Mouse (Mus musculus) hindbrain, postnatal 0 days (tissue): ENCODE measurements around the gene Cdh13. TPM values are rescaled to one million over a fixed set of nuclear protein-coding genes. Genes with fewer than 3 reads are reported as not detected.

Source experiments
- ATAC-seq: fragments of 200-750 bp; cut with Nextera tagmentation; 2 replicates; pipeline ENCODE4 v1.8.0; 2017; ENCODE audit warnings: mild to moderate bottlenecking, moderate TSS enrichment, moderate library complexity
- DNase-seq: peaks from one replicate; pipeline ENCODE4 v3.0.0-alpha.2; 2015; ENCODE audit warnings: low spot score
- H3K27ac ChIP-seq: fragments of 300-500 bp; sonication (generic); 2 replicates; pipeline ENCODE4 v1.5.1; 2014; ENCODE audit warnings: mild to moderate bottlenecking
- H3K27me3 ChIP-seq: fragments of 300-500 bp; sonication (generic); 2 replicates; pipeline ENCODE4 v1.6.1; 2014; ENCODE audit warnings: low read length, mixed read lengths; ENCODE audit not compliant: insufficient read depth
- H3K36me3 ChIP-seq: fragments of 300-500 bp; sonication (generic); 2 replicates; pipeline ENCODE4 v1.6.1; 2014; ENCODE audit warnings: low read length, mixed read lengths; ENCODE audit not compliant: insufficient read depth
- H3K4me1 ChIP-seq: fragments of 300-500 bp; sonication (generic); 2 replicates; pipeline ENCODE4 v1.6.1; 2014; ENCODE audit warnings: antibody characterized with exemption, low read length, mixed read lengths; ENCODE audit not compliant: insufficient read depth
- H3K4me2 ChIP-seq: fragments of 300-500 bp; sonication (generic); 2 replicates; pipeline ENCODE4 v1.6.1; 2014; ENCODE audit warnings: low read depth, mild to moderate bottlenecking, low read length, moderate library complexity, mixed read lengths
- H3K4me3 ChIP-seq: fragments of 300-500 bp; sonication (generic); 2 replicates; pipeline ENCODE4 v1.5.1; 2014; ENCODE audit warnings: low read length
- H3K9ac ChIP-seq: fragments of 300-500 bp; sonication (generic); replicated peaks from 2 replicates; pipeline ENCODE4 v1.6.1; 2014; ENCODE audit warnings: mild to moderate bottlenecking, low read length, moderate library complexity, mixed read lengths
- H3K9me3 ChIP-seq: fragments of 300-500 bp; sonication (generic); 2 replicates; pipeline ENCODE4 v1.6.1; 2016; ENCODE audit warnings: low read length, mixed read lengths
- CTCF ChIP-seq: IDR thresholded peaks from 2 replicates; pipeline ENCODE4 v1.5.1; 2016; ENCODE audit warnings: antibody characterized with exemption, control low read depth, low read depth
- WGBS: fragments of 180-500 bp; shearing (Covaris S2); extraction: QIAGEN DNeasy Blood & Tissue Kit; methylation state at CpG from one replicate; pipeline ENCODE4 v1.1.7; 2014; 5-methylcytosine and 5-hydroxymethylcytosine counted together
- polyA plus RNA-seq: library from polyadenylated mRNA; unstranded; fragments of >200 nt; fragmentation: Nextera tagmentation; extraction: Ambion mirVana; gene quantifications from 2 replicates; pipeline ENCODE4 v1.2.1, GENCODE M21; 2015
- total RNA-seq: library from RNA; depleted of rRNA; stranded (reverse); fragments of >200 nt; gene quantifications from 2 replicates; pipeline ENCODE4 v1.2.3, GENCODE M21; 2014

The Cdh13 gene
- total and polyA plus RNA-seq, 2 experiments from 2014 or later: 137 to 141 TPM

- H3K4me3 ChIP-seq: no peak overlapping the region
- no peak for TF ChIP-seq CTCF
- H3K27me3 ChIP-seq: no peaks in the 10 kb centered on the region
- no peaks in the 10 kb centered on the region for H3K9me3 ChIP-seq
- no peak for DNase-seq
- no peak overlapping the region for H3K4me2 ChIP-seq
- no peak for ATAC-seq
- no peak overlapping the region for H3K27ac ChIP-seq
- WGBS: 74% methylated on average over 3 of the region's 3 CpGs
- no peaks in the 10 kb centered on the region for H3K4me1 ChIP-seq
- no peaks in the 10 kb centered on the region for H3K36me3 ChIP-seq
- no peak overlapping the region for H3K9ac ChIP-seq
These were observed 105.9 kb downstream of the Cdh13 start for GRCm38 (mm10) chr8:118389456-118389855.

- no peaks in the 10 kb centered on the region for H3K9me3 ChIP-seq
- no peaks in the 10 kb centered on the region for H3K4me1 ChIP-seq
- no peak overlapping the region for H3K4me3 ChIP-seq
- DNase-seq (no peak), ATAC-seq (no peak)
- no peak for TF ChIP-seq CTCF
- H3K27me3 ChIP-seq: no peaks in the 10 kb centered on the region
- 54% methylated on average over 7 of the region's 7 CpGs for WGBS
- H3K4me2 ChIP-seq: no peak overlapping the region
- H3K36me3 ChIP-seq: no peaks in the 10 kb centered on the region
- no peak overlapping the region for H3K9ac ChIP-seq
- H3K27ac ChIP-seq: no peak overlapping the region; the same call in 1 of the 2 replicates
These were observed 110.5 kb downstream of the Cdh13 start for GRCm38 (mm10) chr8:118393909-118394650.

- TF ChIP-seq CTCF: no peak
These were observed 111.6 kb downstream of the Cdh13 start for GRCm38 (mm10) chr8:118395178-118395577.

GRCm38 (mm10) chr8:118404836-118405235 lies 121.3 kb downstream of the Cdh13 start:
- ATAC-seq: no peak
- 93% methylated on average over 3 of the region's 3 CpGs for WGBS
- no peak overlapping the region for H3K9ac ChIP-seq

More at GRCm38 (mm10) chr8:118395178-118395577, 111.6 kb downstream of the Cdh13 start:
- Histone ChIP-seq H3K9me3 (no peaks in the 10 kb centered on the region), H3K9ac (no peak overlapping the region), H3K4me2 (no peak overlapping the region), H3K4me1 (no peaks in the 10 kb centered on the region), H3K36me3 (no peaks in the 10 kb centered on the region), H3K27me3 (no peaks in the 10 kb centered on the region), H3K27ac (no peak overlapping the region), H3K4me3 (no peak overlapping the region)
- DNase-seq (no peak), ATAC-seq (no peak)
- 64% methylated on average over 4 of the region's 4 CpGs for WGBS

DNA sequence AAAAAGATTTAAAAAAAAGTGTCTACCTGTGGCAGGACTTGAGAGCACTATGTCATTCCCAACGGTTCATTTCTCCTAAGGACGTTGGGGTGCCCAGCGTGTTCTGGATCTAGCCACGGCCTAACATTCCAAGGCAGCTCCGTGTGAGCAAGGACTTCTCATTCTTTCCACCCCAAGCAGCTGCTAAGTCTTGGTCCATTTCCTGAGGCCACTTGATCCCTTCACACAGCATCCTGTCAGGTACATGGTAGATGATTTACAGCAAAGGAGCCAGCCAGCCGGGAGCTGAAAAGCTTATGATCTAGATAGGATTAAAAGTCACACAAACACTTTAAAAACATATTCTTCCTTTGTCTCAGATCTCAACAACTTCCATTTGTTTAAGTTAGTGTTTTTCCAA lies 123.8 kb downstream of the Cdh13 start:
- no peak overlapping the region for H3K9ac ChIP-seq
- DNase-seq: no peak
- H3K4me2 ChIP-seq: no peak overlapping the region
- H3K4me1 ChIP-seq: no peaks in the 10 kb centered on the region
- no peaks in the 10 kb centered on the region for H3K9me3 ChIP-seq
- TF ChIP-seq CTCF: no peak
- no peak overlapping the region for H3K27ac ChIP-seq
- H3K27me3 ChIP-seq: no peaks in the 10 kb centered on the region
- no peaks in the 10 kb centered on the region for H3K36me3 ChIP-seq
- ATAC-seq: no peak
- 79% methylated on average over 6 of the region's 6 CpGs for WGBS
- no peak overlapping the region for H3K4me3 ChIP-seq

More at GRCm38 (mm10) chr8:118404836-118405235, 121.3 kb downstream of the Cdh13 start:
- Histone ChIP-seq H3K36me3 (no peaks in the 10 kb centered on the region), H3K4me3 (no peak overlapping the region), H3K4me2 (no peak overlapping the region), H3K9me3 (no peaks in the 10 kb centered on the region), H3K27me3 (no peaks in the 10 kb centered on the region), H3K4me1 (no peaks in the 10 kb centered on the region), H3K27ac (no peak overlapping the region)
- no peak for TF ChIP-seq CTCF
- DNase-seq: no peak

- Histone ChIP-seq H3K4me3 (no peak overlapping the region), H3K4me1 (no peaks in the 10 kb centered on the region), H3K9ac (no peak overlapping the region), H3K27me3 (no peaks in the 10 kb centered on the region), H3K4me2 (no peak overlapping the region), H3K36me3 (no peaks in the 10 kb centered on the region), H3K9me3 (no peaks in the 10 kb centered on the region), H3K27ac (no peak overlapping the region)
- ATAC-seq (no peak), DNase-seq (no peak)
- no peak for TF ChIP-seq CTCF
- WGBS: 87% methylated on average over 3 of the region's 3 CpGs
These were observed 125.9 kb downstream of the Cdh13 start for GRCm38 (mm10) chr8:118409396-118409795.

GRCm38 (mm10) chr8:118410341-118410970 lies 126.9 kb downstream of the Cdh13 start:
- WGBS: 48% methylated on average over 4 of the region's 4 CpGs
- H3K9me3 ChIP-seq: no peaks in the 10 kb centered on the region
- no peak for TF ChIP-seq CTCF
- no peaks in the 10 kb centered on the region for H3K4me1 ChIP-seq
- no peaks in the 10 kb centered on the region for H3K27me3 ChIP-seq
- no peak overlapping the region for H3K9ac ChIP-seq
- no peak overlapping the region for H3K4me2 ChIP-seq
- no peak overlapping the region for H3K4me3 ChIP-seq
- ATAC-seq (no peak), DNase-seq (no peak)
- H3K27ac ChIP-seq: no peak overlapping the region
- no peaks in the 10 kb centered on the region for H3K36me3 ChIP-seq
